Mouse (Mus musculus): Measurements from ENCODE around the gene Syne2.

- no peak for TF ChIP-seq CTCF (IDR thresholded peaks at IDR 0.05; ENCODE audit: extremely low read depth, insufficient read depth, insufficient read length, insufficient replicate concordance)
- TF ChIP-seq POLR2A (IDR thresholded peaks at IDR 0.05; ENCODE audit: low read depth, low read length): no peak
These were observed 228.6 kb downstream of the Syne2 start for GRCm38 (mm10) chr12:76046561-76046960.

Data from spleen, adult 2 months (tissue).